Comparison of ENCODE assay signal across 29 mouse cellular contexts in the genomic region with DNA sequence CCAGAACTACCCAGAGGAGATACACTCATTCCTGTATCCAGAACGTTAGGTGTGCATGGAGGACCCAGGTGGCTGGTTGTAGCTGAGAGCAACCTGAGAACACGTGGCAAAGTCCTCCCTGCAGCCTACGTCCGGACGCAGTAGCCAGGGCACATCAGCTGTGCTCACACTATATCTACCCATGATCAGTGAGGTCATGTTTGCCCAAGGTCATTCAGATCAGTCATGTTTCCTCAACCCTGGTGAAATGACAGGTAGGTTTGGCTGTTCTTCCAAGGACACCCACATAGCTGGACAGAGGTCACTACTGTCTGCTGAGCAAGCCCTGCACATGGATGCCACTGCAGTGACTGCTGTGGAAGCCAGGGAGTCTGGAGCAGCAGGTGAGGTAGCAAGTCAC.
DNase-seq lines count a peak whose midpoint lies in the region; ATAC-seq lines count a peak whose summit lies in the region.
"Had no signal": no experiment of that assay in that cellular context is flagged by ENCODE, and none has a peak within 500 bp of the region (broad histone marks: within the 10 kb centered on the region; RNA-seq: fewer than 3 reads in every experiment).

No protein-coding gene starts in this region.

- ATAC-seq in liver, embryonic 13.5 days (ENCODE audit: low read depth), result peak; percentile 37
- 0 out of 2 replicates have a peak, but pooled peaks have one; percentile 20 for ATAC-seq in stomach, embryonic 14.5 days (ENCODE audit: insufficient number of reproducible peaks, insufficient read depth, low FRiP score, low read depth)
- no peak for ATAC-seq in midbrain, embryonic 13.5 days
- ATAC-seq: CD4-positive, CD25-positive, alpha-beta regulatory T cell, adult 4 months; forebrain, embryonic 14.5 days had no signal

- WGBS in liver, embryonic 13.5 days (ENCODE audit: insufficient replicate concordance), result 66% methylated on average over 5 of the region's 5 CpGs
- WGBS in stomach, embryonic 14.5 days, result 75% methylated on average over 5 of the region's 5 CpGs
- WGBS in midbrain, embryonic 13.5 days, result 94% methylated on average over 5 of the region's 5 CpGs

- H3K36me3 ChIP-seq in liver, embryonic 13.5 days, result no peaks in the 10 kb centered on the region
- no peaks in the 10 kb centered on the region for H3K36me3 ChIP-seq in stomach, embryonic 14.5 days (ENCODE audit: control insufficient read depth, insufficient read depth, low read length)
- no peaks in the 10 kb centered on the region for H3K36me3 ChIP-seq in midbrain, embryonic 13.5 days
- H3K36me3 ChIP-seq: embryonic facial prominence, embryonic 12.5 days; kidney, embryonic 15.5 days; limb, embryonic 13.5 days; midbrain, embryonic 10.5 days; neural tube, embryonic 13.5 days had no signal

- H3K9me3 ChIP-seq in liver, embryonic 13.5 days (replicated peaks), result no peaks in the 10 kb centered on the region
- no peaks in the 10 kb centered on the region for H3K9me3 ChIP-seq in stomach, embryonic 14.5 days (ENCODE audit: control insufficient read depth, low read depth, low read length)
- no peaks in the 10 kb centered on the region for H3K9me3 ChIP-seq in midbrain, embryonic 13.5 days
- H3K9me3 ChIP-seq: embryonic facial prominence, embryonic 12.5 days; kidney, embryonic 15.5 days; limb, embryonic 13.5 days; midbrain, embryonic 10.5 days; neural tube, embryonic 13.5 days had no signal

- H3K27ac ChIP-seq in liver, embryonic 13.5 days, result peak overlapping the region; percentile 9; the same call in 1 of the 2 replicates
- no peak overlapping the region for H3K27ac ChIP-seq in stomach, embryonic 14.5 days (ENCODE audit: low read length)
- H3K27ac ChIP-seq in midbrain, embryonic 13.5 days, result no peak overlapping the region
- H3K27ac ChIP-seq: embryonic facial prominence, embryonic 12.5 days; hindbrain, embryonic 14.5 days; kidney, embryonic 15.5 days; left cerebral cortex, adult 2 months; limb, embryonic 13.5 days; midbrain, embryonic 10.5 days; neural tube, embryonic 13.5 days had no signal

- H3K4me1 ChIP-seq in liver, embryonic 13.5 days (replicated peaks), result peaks cover 28% of the 10 kb centered on the region
- H3K4me1 ChIP-seq in stomach, embryonic 14.5 days (ENCODE audit: control insufficient read depth, insufficient read depth, low read length), result peaks cover 14% of the 10 kb centered on the region
- peaks cover 12% of the 10 kb centered on the region for H3K4me1 ChIP-seq in midbrain, embryonic 13.5 days (replicated peaks)

- H3K9ac ChIP-seq in liver, embryonic 13.5 days, result no peak overlapping the region
- H3K9ac ChIP-seq in stomach, embryonic 14.5 days (replicated peaks; ENCODE audit: low read depth, low read length), result no peak overlapping the region
- no peak overlapping the region for H3K9ac ChIP-seq in midbrain, embryonic 13.5 days (replicated peaks)
- H3K9ac ChIP-seq: embryonic facial prominence, embryonic 12.5 days; hindbrain, embryonic 14.5 days; kidney, embryonic 15.5 days; limb, embryonic 13.5 days; lung, embryonic 14.5 days; neural tube, embryonic 13.5 days had no signal

- H3K27me3 ChIP-seq in liver, embryonic 13.5 days, result no peaks in the 10 kb centered on the region
- no peaks in the 10 kb centered on the region for H3K27me3 ChIP-seq in stomach, embryonic 14.5 days (ENCODE audit: control insufficient read depth, insufficient read depth, low read length)
- H3K27me3 ChIP-seq in midbrain, embryonic 13.5 days, result no peaks in the 10 kb centered on the region
- H3K27me3 ChIP-seq: embryonic facial prominence, embryonic 12.5 days; kidney, embryonic 15.5 days; limb, embryonic 13.5 days; neural tube, embryonic 13.5 days had no signal

- H3K4me3 ChIP-seq in liver, embryonic 13.5 days (replicated peaks), result no peak overlapping the region
- H3K4me3 ChIP-seq in stomach, embryonic 14.5 days (ENCODE audit: low read depth, low read length), result no peak overlapping the region
- no peak overlapping the region for H3K4me3 ChIP-seq in midbrain, embryonic 13.5 days (replicated peaks)
- H3K4me3 ChIP-seq: embryonic facial prominence, embryonic 12.5 days; kidney, embryonic 15.5 days; left cerebral cortex, adult 2 months; limb, embryonic 13.5 days; midbrain, embryonic 10.5 days; neural tube, embryonic 13.5 days had no signal

- DNase-seq in adrenal gland, adult 8-10 months, result peak; percentile 44
- DNase-seq in adrenal gland, postnatal 4 days (ENCODE audit: low spot score in 2 of 2), result no peak
- DNase-seq in 416B (ENCODE audit: low read depth), result peak; percentile 42
- DNase-seq in liver, embryonic 13.5 days, result no peak
- DNase-seq in layer of hippocampus, adult 8-10 months (ENCODE audit: low spot score in 2 of 2), result no peak
- DNase-seq: cerebellum, adult 11 months; cerebellum, adult 9-10 months; embryo, embryonic 11 days; gastrocnemius, postnatal 25 days; heart, adult 11 months; heart, postnatal 4 days; kidney, adult 18-20 months; kidney, postnatal 25 days; lung, embryonic 14.5 days; lung, postnatal 14 days; right cerebral cortex, postnatal 4 days; thymus, postnatal 4 days had no signal

- H3K4me2 ChIP-seq in liver, embryonic 13.5 days, result no peak overlapping the region
- no peak overlapping the region for H3K4me2 ChIP-seq in stomach, embryonic 14.5 days (replicated peaks; ENCODE audit: low read depth, low read length)
- no peak overlapping the region for H3K4me2 ChIP-seq in midbrain, embryonic 13.5 days (replicated peaks)
- H3K4me2 ChIP-seq: embryonic facial prominence, embryonic 12.5 days; heart, embryonic 11.5 days; hindbrain, embryonic 14.5 days; kidney, embryonic 15.5 days; limb, embryonic 13.5 days; lung, embryonic 14.5 days; neural tube, embryonic 13.5 days had no signal

Comparison
In these comparisons a context has a peak if more than half of its experiments do, and no peak if none do; other contexts are left out.
1. DNase-seq: peak in adrenal gland, adult 8-10 months (single experiment) and 416B (single experiment); none in adrenal gland, postnatal 4 days (0 of 2), liver, embryonic 13.5 days (single experiment) and layer of hippocampus, adult 8-10 months (0 of 2).